Mouse (Mus musculus): ENCODE measurements around the gene Slc45a1. TPM values are rescaled to one million over a fixed set of nuclear protein-coding genes. Genes with fewer than 3 reads are reported as not detected.

Slc45a1 gene
- polyA plus RNA-seq, 1 experiment from 2014 or later = 1.4 TPM

DNA sequence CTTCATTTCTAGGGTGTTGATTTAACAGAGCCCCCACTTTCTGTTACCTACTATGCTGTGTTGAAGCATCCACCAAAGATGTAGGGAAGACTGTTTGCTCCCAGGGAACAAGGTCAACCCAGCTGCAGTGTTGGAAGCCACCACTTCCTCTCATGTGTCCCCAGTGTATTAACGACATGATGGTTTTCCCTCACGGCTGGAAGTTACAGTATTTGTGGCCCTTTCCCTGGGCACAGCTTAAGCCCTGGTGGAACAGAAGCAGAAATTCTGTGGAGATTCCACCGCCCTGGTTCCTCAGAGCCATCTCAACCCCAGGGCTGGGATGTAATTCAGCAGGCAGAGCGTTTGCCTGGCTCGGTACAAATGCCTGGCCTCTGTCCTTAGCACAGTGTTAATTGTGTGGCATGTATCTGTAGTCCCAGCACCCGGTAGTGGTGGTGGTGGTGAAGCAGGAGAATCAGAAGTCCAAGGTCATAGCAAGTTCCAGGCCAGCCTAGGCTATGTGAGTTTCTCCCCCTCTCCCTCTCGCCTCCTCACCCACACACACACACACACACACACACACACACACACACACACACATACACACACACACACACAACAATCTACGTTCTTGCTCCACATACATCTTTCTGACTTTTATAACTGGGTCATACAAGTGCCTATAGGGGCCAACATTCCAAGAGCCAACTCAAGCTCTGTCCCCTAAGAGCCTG is 34.0 kb upstream of the Slc45a1 start:
- Histone ChIP-seq H3K9me3 (ENCODE audit: control insufficient read depth, low read length) (0 out of 2 replicates have a peak, but pooled peaks cover 2% of the 10 kb centered on the region), H3K27me3 (replicated peaks; ENCODE audit: control insufficient read depth, insufficient read depth, low read length) (no peaks in the 10 kb centered on the region), H3K9ac (ENCODE audit: low read length) (no peak overlapping the region), H3K4me2 (ENCODE audit: low read length) (peak overlapping the region; percentile 14; the same call in 1 of the 2 replicates), H3K4me1 (replicated peaks; ENCODE audit: control insufficient read depth, insufficient read depth, low read length) (peaks cover 9% of the 10 kb centered on the region; the same call in 1 of the 2 replicates), H3K27ac (ENCODE audit: low read depth) (no peak overlapping the region), H3K4me3 (ENCODE audit: low read depth, low read length) (no peak overlapping the region), H3K36me3 (ENCODE audit: control insufficient read depth, insufficient read depth, low read length) (no peaks in the 10 kb centered on the region)
- no peak for DNase-seq (ENCODE audit: low spot score)
- ATAC-seq (replicated peaks; ENCODE audit: low FRiP score, low TSS enrichment, low read depth) = no peak
- WGBS = 53% methylated on average over 8 of the region's 8 CpGs

DNA sequence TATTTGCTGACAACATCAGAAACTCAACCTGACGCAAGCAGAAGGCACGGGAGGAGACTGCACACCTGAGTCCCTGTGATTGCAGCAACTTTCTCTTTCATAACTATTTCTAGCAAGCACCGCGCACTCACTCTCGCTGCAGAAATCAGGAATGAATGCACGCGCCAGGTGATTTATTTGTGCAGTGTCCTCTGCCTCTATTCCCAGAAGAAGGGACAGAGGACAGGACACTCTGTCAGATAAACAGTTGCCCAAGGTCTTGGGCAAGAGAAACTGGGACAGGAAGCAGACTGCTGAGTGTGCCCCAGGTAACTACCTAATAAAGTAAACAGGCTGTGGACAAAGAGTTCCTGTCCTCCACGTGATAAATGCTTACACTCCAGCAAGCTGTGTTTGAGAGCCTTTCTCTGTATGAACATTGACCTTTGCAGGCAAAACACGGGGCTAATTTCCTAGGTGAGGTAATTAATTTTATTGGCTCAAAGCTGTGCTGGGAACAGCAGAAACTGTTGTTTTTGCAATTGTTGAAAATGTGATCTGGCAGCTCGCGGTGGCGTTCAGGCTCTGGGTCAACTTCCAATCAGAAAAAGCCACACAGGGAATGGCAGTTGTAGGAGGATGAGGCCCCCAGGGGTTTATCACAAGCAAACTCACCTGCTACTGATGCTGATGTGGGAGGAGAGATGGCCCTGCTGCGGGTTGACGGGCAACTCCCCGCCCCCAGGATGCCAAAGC is 33.2 kb upstream of the Slc45a1 start:
- 0 out of 2 replicates have a peak overlapping the region, but pooled peaks have one; percentile 5 for H3K27ac ChIP-seq (ENCODE audit: low read depth)
- peak; percentile 67 for DNase-seq (ENCODE audit: low spot score)
- peak overlapping the region; percentile 14; the same call in 1 of the 2 replicates for H3K4me2 ChIP-seq (ENCODE audit: low read length)

GRCm38 (mm10) chr4:150680373-150680772 is 28.4 kb upstream of the Slc45a1 start:
- Histone ChIP-seq H3K9ac (ENCODE audit: low read length) (no peak overlapping the region), H3K27me3 (replicated peaks; ENCODE audit: control insufficient read depth, insufficient read depth, low read length) (no peaks in the 10 kb centered on the region), H3K9me3 (ENCODE audit: control insufficient read depth, low read length) (0 out of 2 replicates have a peak, but pooled peaks cover 2% of the 10 kb centered on the region), H3K27ac (ENCODE audit: low read depth) (no peak overlapping the region), H3K4me1 (replicated peaks; ENCODE audit: control insufficient read depth, insufficient read depth, low read length) (peaks cover 7% of the 10 kb centered on the region; the same call in 1 of the 2 replicates), H3K36me3 (ENCODE audit: control insufficient read depth, insufficient read depth, low read length) (no peaks in the 10 kb centered on the region), H3K4me2 (ENCODE audit: low read length) (no peak overlapping the region), H3K4me3 (ENCODE audit: low read depth, low read length) (no peak overlapping the region)
- WGBS = 63% methylated on average over 5 of the region's 5 CpGs
- no peak for ATAC-seq (replicated peaks; ENCODE audit: low FRiP score, low TSS enrichment, low read depth)
- DNase-seq (ENCODE audit: low spot score) = no peak

More for the DNA sequence above, 33.2 kb upstream of the Slc45a1 start:
- no peak overlapping the region for H3K9ac ChIP-seq (ENCODE audit: low read length)
- H3K4me1 ChIP-seq (replicated peaks; ENCODE audit: control insufficient read depth, insufficient read depth, low read length) = peaks cover 9% of the 10 kb centered on the region; the same call in 1 of the 2 replicates
- WGBS = 17% methylated on average over 15 of the region's 15 CpGs
- H3K4me3 ChIP-seq (ENCODE audit: low read depth, low read length) = no peak overlapping the region
- no peaks in the 10 kb centered on the region for H3K27me3 ChIP-seq (replicated peaks; ENCODE audit: control insufficient read depth, insufficient read depth, low read length)
- 0 out of 2 replicates have a peak, but pooled peaks cover 2% of the 10 kb centered on the region for H3K9me3 ChIP-seq (ENCODE audit: control insufficient read depth, low read length)
- H3K36me3 ChIP-seq (ENCODE audit: control insufficient read depth, insufficient read depth, low read length) = no peaks in the 10 kb centered on the region
- ATAC-seq (replicated peaks; ENCODE audit: low FRiP score, low TSS enrichment, low read depth) = peak; percentile 62; the same call in 1 of the 2 replicates

GRCm38 (mm10) chr4:150678789-150679188 is 26.8 kb upstream of the Slc45a1 start:
- Histone ChIP-seq H3K4me1 (replicated peaks; ENCODE audit: control insufficient read depth, insufficient read depth, low read length) (0 out of 2 replicates have a peak, but pooled peaks cover 8% of the 10 kb centered on the region), H3K9me3 (ENCODE audit: control insufficient read depth, low read length) (0 out of 2 replicates have a peak, but pooled peaks cover 2% of the 10 kb centered on the region), H3K27ac (ENCODE audit: low read depth) (no peak overlapping the region), H3K27me3 (replicated peaks; ENCODE audit: control insufficient read depth, insufficient read depth, low read length) (no peaks in the 10 kb centered on the region), H3K4me3 (ENCODE audit: low read depth, low read length) (no peak overlapping the region), H3K36me3 (ENCODE audit: control insufficient read depth, insufficient read depth, low read length) (no peaks in the 10 kb centered on the region), H3K4me2 (ENCODE audit: low read length) (no peak overlapping the region), H3K9ac (ENCODE audit: low read length) (no peak overlapping the region)
- no peak for ATAC-seq (replicated peaks; ENCODE audit: low FRiP score, low TSS enrichment, low read depth)
- DNase-seq (ENCODE audit: low spot score) = no peak
- WGBS = 95% methylated on average over 20 of the region's 20 CpGs

- H3K36me3 ChIP-seq (ENCODE audit: control insufficient read depth, insufficient read depth, low read length) = no peaks in the 10 kb centered on the region
- no peaks in the 10 kb centered on the region for H3K27me3 ChIP-seq (replicated peaks; ENCODE audit: control insufficient read depth, insufficient read depth, low read length)
- H3K9me3 ChIP-seq (ENCODE audit: control insufficient read depth, low read length) = 0 out of 2 replicates have a peak, but pooled peaks cover 2% of the 10 kb centered on the region
- no peak overlapping the region for H3K4me3 ChIP-seq (ENCODE audit: low read depth, low read length)
- 0 out of 2 replicates have a peak, but pooled peaks cover 8% of the 10 kb centered on the region for H3K4me1 ChIP-seq (replicated peaks; ENCODE audit: control insufficient read depth, insufficient read depth, low read length)
- WGBS = 35% methylated on average over 4 of the region's 4 CpGs
- ATAC-seq (replicated peaks; ENCODE audit: low FRiP score, low TSS enrichment, low read depth) (no peak), DNase-seq (ENCODE audit: low spot score) (no peak)
- H3K27ac ChIP-seq (ENCODE audit: low read depth) = no peak overlapping the region
- no peak overlapping the region for H3K9ac ChIP-seq (ENCODE audit: low read length)
- H3K4me2 ChIP-seq (ENCODE audit: low read length) = no peak overlapping the region
Measured at GRCm38 (mm10) chr4:150677846-150678224, 25.9 kb upstream of the Slc45a1 start.

DNA sequence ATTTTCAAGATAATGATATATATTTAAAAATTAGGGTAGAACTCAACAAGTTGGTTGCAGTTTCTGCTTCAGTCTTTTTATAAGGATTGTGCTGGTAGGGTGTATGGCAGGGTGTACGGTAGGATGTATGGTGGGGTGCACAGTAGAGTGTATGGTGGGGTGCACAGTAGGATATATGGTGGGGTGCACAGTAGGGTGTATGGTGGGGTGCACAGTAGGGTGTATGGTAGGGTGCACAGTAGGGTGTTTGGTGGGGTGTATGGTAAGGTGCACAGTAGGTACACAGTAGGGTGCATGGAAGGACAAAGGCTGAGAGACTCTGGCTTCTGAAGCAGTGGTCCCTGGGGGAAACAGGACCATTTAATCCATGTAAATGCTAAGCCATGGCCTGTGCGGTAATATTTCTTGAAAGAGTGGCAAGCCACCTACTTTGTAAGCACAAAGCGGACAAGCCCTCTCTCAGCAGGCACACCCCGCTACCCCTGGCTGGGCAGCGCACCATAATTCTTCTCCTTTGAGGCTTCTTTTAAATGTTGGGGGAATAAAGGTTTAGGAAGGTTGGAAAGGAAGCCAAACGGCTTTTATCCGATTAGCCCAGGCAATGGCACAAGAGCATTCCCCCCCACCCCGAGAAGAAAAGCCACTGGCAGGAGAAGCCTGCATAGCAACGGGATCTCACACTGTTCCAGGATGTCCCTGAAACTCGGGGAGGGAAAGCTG is 25.3 kb upstream of the Slc45a1 start:
- H3K27ac ChIP-seq (ENCODE audit: low read depth) = no peak overlapping the region
- H3K9me3 ChIP-seq (ENCODE audit: control insufficient read depth, low read length) = 0 out of 2 replicates have a peak, but pooled peaks cover 2% of the 10 kb centered on the region
- 0 out of 2 replicates have a peak, but pooled peaks cover 8% of the 10 kb centered on the region for H3K4me1 ChIP-seq (replicated peaks; ENCODE audit: control insufficient read depth, insufficient read depth, low read length)
- WGBS = 39% methylated on average over 10 of the region's 10 CpGs
- DNase-seq (ENCODE audit: low spot score) (no peak), ATAC-seq (replicated peaks; ENCODE audit: low FRiP score, low TSS enrichment, low read depth) (no peak)
- H3K4me2 ChIP-seq (ENCODE audit: low read length) = no peak overlapping the region
- no peaks in the 10 kb centered on the region for H3K36me3 ChIP-seq (ENCODE audit: control insufficient read depth, insufficient read depth, low read length)
- no peak overlapping the region for H3K4me3 ChIP-seq (ENCODE audit: low read depth, low read length)
- no peak overlapping the region for H3K9ac ChIP-seq (ENCODE audit: low read length)
- H3K27me3 ChIP-seq (replicated peaks; ENCODE audit: control insufficient read depth, insufficient read depth, low read length) = no peaks in the 10 kb centered on the region

GRCm38 (mm10) chr4:150676029-150676428 is 24.1 kb upstream of the Slc45a1 start:
- H3K27me3 ChIP-seq (replicated peaks; ENCODE audit: control insufficient read depth, insufficient read depth, low read length) = no peaks in the 10 kb centered on the region
- H3K4me3 ChIP-seq (ENCODE audit: low read depth, low read length) = no peak overlapping the region
- H3K4me2 ChIP-seq (ENCODE audit: low read length) = no peak overlapping the region
- H3K27ac ChIP-seq (ENCODE audit: low read depth) = peak overlapping the region; percentile 44; the same call in 1 of the 2 replicates
- ATAC-seq (replicated peaks; ENCODE audit: low FRiP score, low TSS enrichment, low read depth) (no peak), DNase-seq (ENCODE audit: low spot score) (no peak)
- WGBS = 18% methylated on average over 13 of the region's 13 CpGs
- H3K36me3 ChIP-seq (ENCODE audit: control insufficient read depth, insufficient read depth, low read length) = no peaks in the 10 kb centered on the region
- H3K9ac ChIP-seq (ENCODE audit: low read length) = no peak overlapping the region
- 0 out of 2 replicates have a peak, but pooled peaks cover 1% of the 10 kb centered on the region for H3K9me3 ChIP-seq (ENCODE audit: control insufficient read depth, low read length)
- H3K4me1 ChIP-seq (replicated peaks; ENCODE audit: control insufficient read depth, insufficient read depth, low read length) = 0 out of 2 replicates have a peak, but pooled peaks cover 8% of the 10 kb centered on the region

- no peaks in the 10 kb centered on the region for H3K36me3 ChIP-seq (ENCODE audit: control insufficient read depth, insufficient read depth, low read length)
- no peaks in the 10 kb centered on the region for H3K27me3 ChIP-seq (replicated peaks; ENCODE audit: control insufficient read depth, insufficient read depth, low read length)
- 0 out of 2 replicates have a peak, but pooled peaks cover 8% of the 10 kb centered on the region for H3K4me1 ChIP-seq (replicated peaks; ENCODE audit: control insufficient read depth, insufficient read depth, low read length)
- no peak overlapping the region for H3K9ac ChIP-seq (ENCODE audit: low read length)
- H3K4me3 ChIP-seq (ENCODE audit: low read depth, low read length) = no peak overlapping the region
- DNase-seq (ENCODE audit: low spot score) (no peak), ATAC-seq (replicated peaks; ENCODE audit: low FRiP score, low TSS enrichment, low read depth) (no peak)
- H3K27ac ChIP-seq (ENCODE audit: low read depth) = no peak overlapping the region
- H3K9me3 ChIP-seq (ENCODE audit: control insufficient read depth, low read length) = no peaks in the 10 kb centered on the region
- H3K4me2 ChIP-seq (ENCODE audit: low read length) = no peak overlapping the region
- WGBS = 85% methylated on average over 10 of the region's 10 CpGs
Measured at GRCm38 (mm10) chr4:150675274-150675673, 23.3 kb upstream of the Slc45a1 start.

Measured in intestine, embryonic 14.5 days (tissue).